Mouse (Mus musculus): ENCODE measurements around the gene Dctn1. TPM values are rescaled to one million over a fixed set of nuclear protein-coding genes. Genes with fewer than 3 reads are reported as not detected.
A peak's percentile ranks its signal among the peaks of the same experiment; 100 is the strongest.

Gene Dctn1
- polyA plus RNA-seq, 1 experiment from 2014 or later = 26.9 TPM

GRCm38 (mm10) chr6:83247153-83247552 lies 81.4 kb downstream of the Dctn1 start:
- Histone ChIP-seq H3K4me3 (ENCODE audit: low read depth, low read length) (peak overlapping the region; percentile 53), H3K27ac (ENCODE audit: low read length) (peak overlapping the region; percentile 92), H3K4me1 (ENCODE audit: control insufficient read depth, low read depth, low read length) (peaks cover 10% of the 10 kb centered on the region; the same call in 1 of the 2 replicates), H3K27me3 (ENCODE audit: control insufficient read depth, insufficient read depth, low read depth, low read length) (no peaks in the 10 kb centered on the region), H3K9me3 (replicated peaks; ENCODE audit: control insufficient read depth, low read length) (no peaks in the 10 kb centered on the region), H3K36me3 (ENCODE audit: control insufficient read depth, insufficient read depth) (no peaks in the 10 kb centered on the region), H3K4me2 (ENCODE audit: low read depth, low read length) (peak overlapping the region; percentile 38; the same call in 1 of the 2 replicates), H3K9ac (ENCODE audit: low read depth, low read length) (peak overlapping the region; percentile 54)
- WGBS (ENCODE audit: insufficient replicate concordance) = 90% methylated on average over 2 of the region's 2 CpGs
- peak; percentile 52; the same call in 1 of the 2 replicates for ATAC-seq (ENCODE audit: low read depth)

Other genes with a start within 250 kb of the Dctn1 start
- gene Sema4f, start 226.2 kb upstream of the Dctn1 start, polyA plus RNA-seq (2015; fragmentation: Nextera tagmentation; extraction: Ambion mirVana) = 0.06 and 0.11 TPM in 2 replicates
- 11.6 and 12.7 TPM in 2 replicates for gene M1ap, start 219.0 kb upstream of the Dctn1 start, polyA plus RNA-seq (2015; fragmentation: Nextera tagmentation; extraction: Ambion mirVana)
- gene Dok1, start 132.4 kb upstream of the Dctn1 start, polyA plus RNA-seq (2015; fragmentation: Nextera tagmentation; extraction: Ambion mirVana) = 15.7 and 16.1 TPM in 2 replicates
- 1.9 and 2.1 TPM in 2 replicates for gene Loxl3, start 131.7 kb upstream of the Dctn1 start, polyA plus RNA-seq (2015; fragmentation: Nextera tagmentation; extraction: Ambion mirVana)
- 180 and 190 TPM in 2 replicates for gene Aup1, start 111.4 kb upstream of the Dctn1 start, polyA plus RNA-seq (2015; fragmentation: Nextera tagmentation; extraction: Ambion mirVana)
- 72.0 and 72.4 TPM in 2 replicates for gene Htra2, start 110.6 kb upstream of the Dctn1 start, polyA plus RNA-seq (2015; fragmentation: Nextera tagmentation; extraction: Ambion mirVana)
- 9.0 and 9.3 TPM in 2 replicates for gene Dqx1, start 108.1 kb upstream of the Dctn1 start, polyA plus RNA-seq (2015; fragmentation: Nextera tagmentation; extraction: Ambion mirVana)
- not detected in 2 replicates for gene Tlx2, start 95.6 kb upstream of the Dctn1 start, polyA plus RNA-seq (2015; fragmentation: Nextera tagmentation; extraction: Ambion mirVana)
- gene Pcgf1, start 88.1 kb upstream of the Dctn1 start, polyA plus RNA-seq (2015; fragmentation: Nextera tagmentation; extraction: Ambion mirVana) = 15.6 and 17.1 TPM in 2 replicates
- gene Lbx2, start 79.6 kb upstream of the Dctn1 start, polyA plus RNA-seq (2015; fragmentation: Nextera tagmentation; extraction: Ambion mirVana) = 0.25 and 0.48 TPM in 2 replicates
- gene Ccdc142, start 64.3 kb upstream of the Dctn1 start, polyA plus RNA-seq (2015; fragmentation: Nextera tagmentation; extraction: Ambion mirVana) = 0.59 and 1.1 TPM in 2 replicates
- gene Gm42688, start 64.3 kb upstream of the Dctn1 start, polyA plus RNA-seq (2015; fragmentation: Nextera tagmentation; extraction: Ambion mirVana) = 0.81 and 1.1 TPM in 2 replicates
- gene Mrpl53, start 56.9 kb upstream of the Dctn1 start, polyA plus RNA-seq (2015; fragmentation: Nextera tagmentation; extraction: Ambion mirVana) = 66.1 and 73.4 TPM in 2 replicates
- 4.5 and 6.8 TPM in 2 replicates for gene Mogs, start 50.4 kb upstream of the Dctn1 start, polyA plus RNA-seq (2015; fragmentation: Nextera tagmentation; extraction: Ambion mirVana)
- 27.2 and 28.3 TPM in 2 replicates for gene Wbp1, start 44.4 kb upstream of the Dctn1 start, polyA plus RNA-seq (2015; fragmentation: Nextera tagmentation; extraction: Ambion mirVana)
- 4.1 and 5.2 TPM in 2 replicates for gene Ino80b, start 40.5 kb upstream of the Dctn1 start, polyA plus RNA-seq (2015; fragmentation: Nextera tagmentation; extraction: Ambion mirVana)
- gene Rtkn, start 30.5 kb upstream of the Dctn1 start, polyA plus RNA-seq (2015; fragmentation: Nextera tagmentation; extraction: Ambion mirVana) = 16.1 and 16.4 TPM in 2 replicates
- gene Wdr54, start 9.5 kb upstream of the Dctn1 start, polyA plus RNA-seq (2015; fragmentation: Nextera tagmentation; extraction: Ambion mirVana) = 0.39 and 0.85 TPM in 2 replicates
- gene 1700003E16Rik, start 9.5 kb upstream of the Dctn1 start, polyA plus RNA-seq (2015; fragmentation: Nextera tagmentation; extraction: Ambion mirVana) = 0.15 and 0.30 TPM in 2 replicates
- 0.89 and 0.93 TPM in 2 replicates for gene Slc4a5, start 53.9 kb downstream of the Dctn1 start, polyA plus RNA-seq (2015; fragmentation: Nextera tagmentation; extraction: Ambion mirVana)
- 59.6 and 64.3 TPM in 2 replicates for gene Mthfd2, start 160.0 kb downstream of the Dctn1 start, polyA plus RNA-seq (2015; fragmentation: Nextera tagmentation; extraction: Ambion mirVana)
- gene Mob1a, start 160.1 kb downstream of the Dctn1 start, polyA plus RNA-seq (2015; fragmentation: Nextera tagmentation; extraction: Ambion mirVana) = 31.5 and 32.0 TPM in 2 replicates
- 196 and 234 TPM in 2 replicates for gene Bola3, start 183.2 kb downstream of the Dctn1 start, polyA plus RNA-seq (2015; fragmentation: Nextera tagmentation; extraction: Ambion mirVana)

Data from liver, embryonic 16.5 days (tissue).